Mouse (Mus musculus) myocyte (in vitro differentiated cells): Measurements from ENCODE around the gene Hcn2.
"Not testable (repeated sequence)": the region's sequence is repeated elsewhere in the genome, so short reads cannot be mapped to it uniquely, and the experiment has no call there.

Experiments
- CEBPB ChIP-seq: IDR thresholded peaks from 2 replicates; pipeline ENCODE4 v1.6.1; 2011; ENCODE audit warnings: mild to moderate bottlenecking, moderate library complexity; ENCODE audit not compliant: poor library complexity, insufficient read depth, severe bottlenecking
- E2F4 ChIP-seq: IDR thresholded peaks from one replicate; pipeline ENCODE4 v1.6.1; 2011; ENCODE audit warnings: mild to moderate bottlenecking, control low read depth, moderate library complexity; ENCODE audit not compliant: insufficient read depth
- MYOD1 ChIP-seq, 3 experiments: IDR thresholded peaks; one replicate each; pipeline ENCODE4 v1.6.1; 2011; ENCODE audit warnings: control low read depth in 2 of 3, low read depth in 2 of 3, mild to moderate bottlenecking in 2 of 3, moderate library complexity in 1 of 3; ENCODE audit not compliant: insufficient read length in 2 of 3, control insufficient read depth in 1 of 3
- POLR2A ChIP-seq: IDR thresholded peaks from one replicate; pipeline ENCODE4 v1.6.1; 2011; ENCODE audit warnings: low read depth, mild to moderate bottlenecking, control low read depth, moderate library complexity; ENCODE audit not compliant: insufficient read length
- POLR2AphosphoS2 ChIP-seq: IDR thresholded peaks from one replicate; pipeline ENCODE4 v1.6.1; 2011; ENCODE audit warnings: low read depth, control low read depth; ENCODE audit not compliant: insufficient read length
- TCF12 ChIP-seq: IDR thresholded peaks from one replicate; pipeline ENCODE4 v1.6.1; 2011; ENCODE audit warnings: mild to moderate bottlenecking, control low read depth; ENCODE audit not compliant: poor library complexity, insufficient read depth, severe bottlenecking
- TCF3 ChIP-seq: IDR thresholded peaks from one replicate; pipeline ENCODE4 v1.6.1; 2011; ENCODE audit warnings: low read depth, control low read depth; ENCODE audit not compliant: insufficient read length
- USF1 ChIP-seq: IDR thresholded peaks from one replicate; pipeline ENCODE4 v1.6.1; 2011; ENCODE audit warnings: low read depth, mild to moderate bottlenecking, control low read depth, moderate library complexity

DNA sequence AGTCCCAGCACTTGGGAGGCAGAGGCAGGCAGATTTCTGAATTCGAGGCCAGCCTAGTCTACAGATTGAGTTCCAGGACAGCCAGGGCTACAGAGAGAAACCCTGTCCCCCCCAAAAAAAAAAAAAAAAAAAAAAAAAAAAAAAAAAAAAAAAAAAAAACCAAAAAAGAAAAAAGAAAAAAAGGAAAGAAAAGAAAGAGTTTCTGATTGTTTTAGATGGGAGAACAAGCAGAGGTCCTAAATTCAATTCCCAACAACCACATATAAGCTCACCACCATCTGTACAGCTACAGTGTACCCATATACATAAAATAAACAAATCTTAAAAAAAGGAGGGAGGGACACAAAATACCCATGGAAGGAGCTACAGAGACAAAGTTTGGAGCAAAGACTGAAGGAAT, 43.2 kb downstream of the Hcn2 start:
- TF ChIP-seq CEBPB; POLR2A; POLR2AphosphoS2; MYOD1 (IDR thresholded peaks at IDR 0.05; ENCODE audit: control insufficient read depth in 1 of 3, insufficient read length in 2 of 3, low read depth in 2 of 3); USF1; TCF3; E2F4; TCF12: not testable (repeated sequence)
